Mouse (Mus musculus): ENCODE data around the gene Crygn.

DNA sequence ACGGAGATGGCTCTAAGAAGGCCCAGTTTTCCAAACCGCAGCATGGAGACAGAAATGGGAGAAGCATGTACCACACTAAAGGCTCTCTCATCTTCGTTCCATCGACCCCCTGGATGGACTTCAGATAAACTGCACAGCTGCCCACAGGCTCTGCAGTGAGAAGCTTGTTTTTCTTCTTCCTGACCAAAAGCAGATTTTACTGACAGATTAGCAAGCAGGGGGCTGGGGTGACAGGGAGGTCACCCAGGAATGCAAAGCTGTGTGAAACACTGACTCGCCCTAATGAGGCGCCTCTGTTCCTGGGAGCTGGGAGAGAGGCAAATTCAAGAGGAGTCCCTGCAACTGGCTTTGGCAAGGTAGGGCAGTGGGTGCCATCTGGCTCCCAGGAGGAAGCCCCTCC is 10.3 kb downstream of the Crygn start:
- TF ChIP-seq CTCF (IDR thresholded peaks at IDR 0.05; ENCODE audit: borderline replicate concordance, extremely low read depth, insufficient read depth, insufficient read length) (no peak), POLR2A (IDR thresholded peaks at IDR 0.05; ENCODE audit: borderline replicate concordance, extremely low read depth, insufficient read depth, insufficient read length, poor library complexity, severe bottlenecking) (no peak)
